ENCODE assay signal across 16 mouse cellular contexts in genomic region chr3:131155066-131155465, GRCm38 (mm10).
"Had no signal": no experiment of that assay in that cellular context is flagged by ENCODE, and none has a peak within 500 bp of the region (broad histone marks: within the 10 kb centered on the region; RNA-seq: fewer than 3 reads in every experiment).

No protein-coding gene starts in this region.

- H3K36me3 ChIP-seq: limb, embryonic 12.5 days; limb, embryonic 15.5 days; stomach, embryonic 15.5 days had no signal

- H3K9ac ChIP-seq: limb, embryonic 12.5 days; limb, embryonic 15.5 days; liver, embryonic 14.5 days; liver, postnatal 0 days; lung, embryonic 14.5 days; stomach, embryonic 15.5 days had no signal

- H3K4me3 ChIP-seq: limb, embryonic 12.5 days; limb, embryonic 15.5 days; stomach, embryonic 15.5 days had no signal

- DNase-seq: kidney, adult 2 months; kidney, postnatal 36 days; left cerebral cortex, postnatal 4 days; liver, postnatal 0 days; lung, embryonic 14.5 days; midbrain, embryonic 14.5 days; thymus, postnatal 4 days had no signal

- H3K9me3 ChIP-seq: limb, embryonic 12.5 days; limb, embryonic 15.5 days; stomach, embryonic 15.5 days had no signal

- ATAC-seq: intestine, postnatal 0 days; liver, postnatal 0 days; lung, postnatal 0 days had no signal

- H3K4me1 ChIP-seq: stomach, embryonic 15.5 days had no signal

- H3K27me3 ChIP-seq: limb, embryonic 12.5 days; limb, embryonic 15.5 days; stomach, embryonic 15.5 days had no signal

- H3K27ac ChIP-seq: kidney, postnatal 0 days; liver, embryonic 14.5 days; macrophage; stomach, embryonic 15.5 days had no signal

- H3K4me2 ChIP-seq: limb, embryonic 12.5 days; limb, embryonic 15.5 days; liver, embryonic 11.5 days; lung, embryonic 14.5 days; stomach, embryonic 15.5 days had no signal
